Mouse (Mus musculus) splenic B cell, adult 2 months (primary cell): Measurements from ENCODE around the gene Pick1.

Experiments used
- DNase-seq: peaks from one replicate; pipeline ENCODE4 v3.0.0-alpha.2; 2011; ENCODE audit warnings: low read depth, low spot score
- H3K27me3 ChIP-seq: 2 replicates; pipeline ENCODE4 v1.6.1; 2012; ENCODE audit warnings: mild to moderate bottlenecking, low read length, moderate library complexity, mixed read lengths; ENCODE audit not compliant: control insufficient read depth, poor library complexity, insufficient read depth, severe bottlenecking
- H3K36me3 ChIP-seq: 2 replicates; pipeline ENCODE4 v1.6.1; 2012; ENCODE audit warnings: mild to moderate bottlenecking, low read length, moderate library complexity, mixed read lengths; ENCODE audit not compliant: control insufficient read depth, poor library complexity, insufficient read depth, severe bottlenecking

Gene Pick1

DNA sequence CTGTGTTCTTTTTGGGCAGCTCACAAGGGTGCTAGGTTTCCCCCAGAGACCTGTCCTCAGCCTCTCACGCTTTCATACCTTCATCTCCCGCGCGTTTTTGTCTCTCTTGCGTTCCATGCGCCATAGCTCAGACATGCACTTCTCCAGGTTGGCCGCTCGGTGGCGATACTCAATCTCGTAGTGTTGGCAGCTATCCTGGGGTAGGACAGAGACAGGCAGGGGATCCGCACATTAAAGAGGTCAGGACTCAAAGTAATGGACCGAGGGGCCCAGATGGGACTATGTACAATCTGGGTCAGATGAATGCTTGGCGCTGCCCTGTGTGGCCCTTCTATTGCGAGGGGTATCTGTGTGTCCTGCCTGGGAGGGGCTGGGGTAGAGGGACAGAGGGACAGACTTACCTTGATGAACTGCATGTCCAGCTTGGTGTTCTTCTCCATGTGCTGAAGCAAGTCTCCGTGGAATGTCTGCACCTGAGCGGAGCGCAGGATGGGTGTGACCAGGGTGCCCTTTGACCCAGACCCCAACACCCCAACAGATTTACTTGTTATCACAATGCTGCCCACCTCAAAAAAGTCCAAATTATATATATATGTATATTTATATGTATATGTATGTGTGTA, 42.3 kb downstream of the Pick1 start:
- Histone ChIP-seq H3K36me3 (no peaks in the 10 kb centered on the region), H3K27me3 (no peaks in the 10 kb centered on the region)
- peak; percentile 71 for DNase-seq

DNA sequence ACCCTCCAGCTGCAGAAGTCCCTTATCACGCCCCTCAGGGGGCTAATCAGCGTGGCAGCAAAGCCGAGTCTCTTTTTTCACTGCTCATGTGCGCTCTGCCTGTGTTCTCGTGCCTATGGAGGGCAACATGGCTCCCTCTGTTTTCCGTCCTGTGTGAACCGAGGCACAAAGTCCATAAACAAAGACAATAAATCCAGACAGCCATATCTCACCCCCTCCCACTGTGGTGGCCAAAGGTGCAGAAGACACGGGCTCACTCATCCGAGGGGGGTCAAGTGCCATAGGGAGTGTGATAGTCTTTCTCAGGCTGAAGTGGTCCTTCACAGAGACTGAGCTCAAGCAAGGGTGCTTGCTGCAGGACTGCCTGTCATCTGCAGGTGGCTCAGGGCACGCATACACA, 44.0 kb downstream of the Pick1 start:
- no peak for DNase-seq
- Histone ChIP-seq H3K27me3 (no peaks in the 10 kb centered on the region), H3K36me3 (no peaks in the 10 kb centered on the region)

DNA sequence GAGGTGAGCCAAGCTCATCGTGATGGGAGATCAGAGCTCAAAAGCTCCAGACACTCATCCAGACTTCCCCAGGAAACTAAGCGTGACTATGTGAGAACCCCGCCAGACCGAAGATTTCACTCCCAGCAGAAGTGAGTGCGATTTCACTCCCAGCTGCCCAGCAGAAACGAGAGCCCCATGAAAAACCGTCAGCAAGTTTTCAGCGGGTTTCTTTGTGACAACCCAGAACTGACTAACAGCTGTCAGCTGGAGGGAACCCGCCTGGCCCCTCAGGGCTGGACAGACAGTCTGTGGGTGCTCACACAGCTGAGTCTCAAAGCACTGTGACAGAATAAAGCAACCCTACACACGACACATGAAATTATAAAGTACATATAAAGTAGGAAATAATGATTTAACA, 48.8 kb downstream of the Pick1 start:
- Histone ChIP-seq H3K36me3 (no peaks in the 10 kb centered on the region), H3K27me3 (no peaks in the 10 kb centered on the region)
- DNase-seq = no peak

DNA sequence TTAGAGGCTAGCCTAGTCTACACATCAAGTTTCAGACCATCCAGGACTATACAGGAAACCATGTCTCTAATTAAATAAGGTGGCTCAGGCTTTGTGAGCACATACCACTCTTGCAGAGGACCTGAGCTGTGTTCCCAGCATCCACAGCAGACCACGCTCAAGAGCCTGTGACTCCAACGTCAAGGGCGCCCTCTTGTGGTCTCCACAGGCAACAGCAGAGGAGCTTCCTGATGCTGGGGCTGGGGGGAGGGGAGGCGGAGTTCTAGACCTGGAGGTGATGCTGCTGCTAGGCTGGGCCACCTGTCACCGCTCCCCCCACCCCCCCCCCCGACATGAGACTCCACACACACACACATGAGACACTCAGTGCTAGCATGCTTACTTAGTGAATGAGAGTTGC, 51.2 kb downstream of the Pick1 start:
- peak; percentile 56 for DNase-seq
- H3K36me3 ChIP-seq = no peaks in the 10 kb centered on the region
- H3K27me3 ChIP-seq = no peaks in the 10 kb centered on the region

DNA sequence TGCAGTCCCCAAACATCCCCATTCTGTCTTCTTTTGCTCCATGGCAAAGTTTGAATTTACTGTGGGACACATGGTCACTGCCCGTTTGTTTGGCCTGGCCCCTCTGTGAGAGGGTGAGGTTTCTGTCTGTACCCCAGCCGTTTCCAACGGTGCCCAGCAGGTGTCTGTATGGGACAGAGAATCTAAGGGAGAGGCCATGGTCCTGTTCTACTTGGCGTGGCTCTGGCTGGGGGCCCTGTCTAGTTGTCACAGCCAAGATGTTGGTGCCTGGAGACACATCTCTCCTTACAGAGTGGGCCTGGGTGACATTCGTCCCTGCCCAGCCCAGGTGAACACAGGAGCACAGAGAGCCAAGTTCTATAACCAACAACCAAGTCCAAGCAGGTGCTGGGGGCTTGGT, 51.9 kb downstream of the Pick1 start:
- Histone ChIP-seq H3K36me3 (no peaks in the 10 kb centered on the region), H3K27me3 (no peaks in the 10 kb centered on the region)
- DNase-seq = no peak

DNA sequence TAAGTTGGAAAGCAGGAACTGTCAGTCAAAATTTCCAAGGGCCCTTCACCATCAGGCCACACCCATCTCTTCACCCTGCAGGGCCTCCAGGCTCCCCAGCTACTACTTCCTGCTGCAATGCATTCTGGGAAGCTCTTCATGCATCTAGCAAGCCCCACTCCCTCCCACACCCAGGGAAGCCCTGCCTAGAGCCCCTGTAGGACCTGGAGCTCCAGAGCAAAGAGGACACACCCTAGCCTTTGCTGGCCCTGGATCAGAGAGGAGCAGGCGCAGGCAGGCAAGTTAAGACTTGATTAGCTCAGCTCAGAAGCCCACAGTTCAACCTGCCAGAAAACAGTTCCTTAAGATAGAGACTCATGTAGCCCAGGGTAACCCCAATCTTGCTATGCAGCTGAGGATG, 52.4 kb downstream of the Pick1 start:
- Histone ChIP-seq H3K36me3 (no peaks in the 10 kb centered on the region), H3K27me3 (no peaks in the 10 kb centered on the region)
- peak; percentile 31 for DNase-seq

DNA sequence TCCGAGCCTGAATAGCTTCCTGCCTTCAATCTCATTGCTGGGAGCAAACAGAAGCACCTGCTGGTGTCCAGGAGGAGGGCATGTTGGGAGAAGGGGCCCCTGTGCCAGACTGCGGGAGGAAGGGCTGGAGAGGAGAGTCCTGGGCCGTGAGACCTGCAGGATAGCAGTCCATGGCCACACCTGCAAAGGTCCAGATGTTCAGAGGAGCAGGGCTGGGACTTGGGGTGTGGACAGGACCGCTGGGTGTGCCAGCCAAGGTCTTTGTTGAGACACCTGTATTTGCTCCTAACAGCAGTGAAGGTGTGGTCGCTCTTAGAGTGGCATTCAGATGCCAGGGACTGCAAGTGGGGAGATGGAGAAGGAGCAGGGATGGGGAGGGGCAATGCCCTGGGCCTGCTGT, 53.5 kb downstream of the Pick1 start:
- H3K27me3 ChIP-seq = no peaks in the 10 kb centered on the region
- H3K36me3 ChIP-seq = no peaks in the 10 kb centered on the region
- DNase-seq = no peak

DNA sequence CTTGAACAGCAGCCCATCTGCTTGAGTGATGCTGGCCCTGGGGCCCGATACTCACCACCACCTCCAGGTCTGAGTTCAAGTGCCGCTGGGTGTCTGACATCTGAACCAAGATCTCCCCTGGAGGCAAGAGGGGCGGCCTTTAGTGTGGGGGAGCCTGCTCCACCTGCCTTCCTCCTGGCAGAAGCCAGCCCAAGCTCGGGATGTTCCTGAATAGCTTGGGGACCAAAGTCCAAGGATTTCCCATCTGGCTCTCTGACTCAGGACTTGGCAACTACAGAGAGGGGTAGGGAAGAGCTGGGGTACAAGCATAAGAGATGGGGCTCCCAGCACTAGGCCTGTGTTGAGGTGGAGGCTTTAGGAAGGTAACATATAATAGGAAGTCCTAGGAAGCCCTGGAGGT, 54.4 kb downstream of the Pick1 start:
- H3K27me3 ChIP-seq = no peaks in the 10 kb centered on the region
- no peak for DNase-seq
- H3K36me3 ChIP-seq = no peaks in the 10 kb centered on the region

DNA sequence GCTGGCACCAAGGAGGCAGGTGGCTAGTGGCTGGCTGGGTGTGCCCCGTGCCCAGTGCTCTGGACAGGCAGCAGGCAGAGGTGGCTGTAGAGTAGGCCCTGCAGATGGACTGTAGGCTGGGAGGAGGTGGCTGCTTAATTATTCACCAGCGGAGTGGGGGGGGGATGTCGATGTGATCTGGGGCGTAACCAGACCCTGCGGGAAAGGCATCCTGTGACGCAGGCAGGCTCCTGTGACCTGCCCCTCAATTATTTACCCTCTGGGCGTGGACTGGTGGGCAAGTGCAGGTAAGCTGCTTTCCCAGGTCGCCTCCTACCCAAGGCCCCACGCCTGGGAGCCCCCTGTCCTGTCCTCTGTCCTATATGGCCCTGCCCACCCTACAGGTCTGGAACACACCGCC, 56.4 kb downstream of the Pick1 start, which contains the start of gene Baiap2l2:
Gene Baiap2l2, minus strand, starts transcription at position 139 of the 400 bp plus-strand sequence.
- Histone ChIP-seq H3K36me3 (no peaks in the 10 kb centered on the region), H3K27me3 (no peaks in the 10 kb centered on the region)
- DNase-seq = no peak

DNA sequence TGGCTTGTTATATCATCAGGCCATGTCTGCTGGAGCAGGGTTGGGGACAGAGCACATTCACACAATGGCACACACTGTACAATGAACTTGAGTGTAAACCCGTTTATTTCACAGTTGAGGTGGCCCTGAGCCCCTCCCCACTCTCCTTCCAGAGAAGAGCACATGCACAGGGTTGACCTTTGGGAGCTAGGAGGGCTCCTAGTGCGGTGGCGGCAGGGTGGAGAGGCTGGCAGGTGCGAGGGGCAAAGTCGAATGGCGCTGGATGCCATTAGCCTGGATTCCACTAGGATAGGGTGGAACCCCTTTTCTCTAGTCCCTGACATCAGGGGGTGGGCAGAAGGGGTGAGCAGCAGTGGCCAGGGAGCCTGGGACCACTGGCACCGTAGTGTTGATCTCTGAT, 57.2 kb downstream of the Pick1 start:
- H3K36me3 ChIP-seq = no peaks in the 10 kb centered on the region
- no peak for DNase-seq
- H3K27me3 ChIP-seq = no peaks in the 10 kb centered on the region

DNA sequence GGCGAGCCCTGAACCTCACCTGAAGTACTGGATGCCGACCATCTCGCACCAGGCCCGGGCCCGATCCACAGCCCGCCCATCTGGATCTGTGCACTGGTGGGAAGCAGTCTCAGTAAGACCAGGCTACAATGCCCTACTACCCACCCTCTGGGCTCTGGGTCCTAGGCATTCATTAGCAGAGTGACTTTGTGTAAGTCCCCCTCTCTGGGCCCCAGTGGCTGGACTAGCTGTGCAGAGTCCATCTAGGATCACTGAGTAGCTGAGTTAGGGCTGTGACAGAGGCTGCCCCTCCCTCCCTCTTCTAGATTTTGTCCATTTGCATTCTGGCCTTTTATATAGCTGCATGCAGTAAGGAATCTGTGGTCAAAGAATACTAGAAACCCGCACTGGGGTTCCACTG, 58.1 kb downstream of the Pick1 start:
- no peak for DNase-seq
- no peaks in the 10 kb centered on the region for H3K36me3 ChIP-seq
- no peaks in the 10 kb centered on the region for H3K27me3 ChIP-seq

DNA sequence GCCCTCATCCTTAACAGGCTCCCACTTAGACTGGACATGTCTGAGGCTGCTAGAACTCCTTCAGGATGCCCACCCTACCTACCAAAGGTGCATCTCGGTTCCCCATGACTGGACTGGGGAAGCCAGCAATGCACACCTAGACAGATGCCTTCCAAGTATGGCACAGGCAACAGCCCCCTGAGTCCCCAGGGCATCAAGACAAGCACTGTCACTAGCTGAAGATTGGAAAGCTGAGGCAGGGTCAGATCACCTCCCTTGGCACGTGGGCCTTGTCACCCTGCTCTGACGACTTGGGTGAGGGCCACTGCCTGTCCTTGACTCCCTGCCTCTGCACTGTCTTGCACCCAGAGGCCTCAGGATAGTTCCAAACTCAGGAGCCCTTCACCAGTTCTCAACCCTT, 59.4 kb downstream of the Pick1 start:
- no peaks in the 10 kb centered on the region for H3K27me3 ChIP-seq
- no peaks in the 10 kb centered on the region for H3K36me3 ChIP-seq
- no peak for DNase-seq

DNA sequence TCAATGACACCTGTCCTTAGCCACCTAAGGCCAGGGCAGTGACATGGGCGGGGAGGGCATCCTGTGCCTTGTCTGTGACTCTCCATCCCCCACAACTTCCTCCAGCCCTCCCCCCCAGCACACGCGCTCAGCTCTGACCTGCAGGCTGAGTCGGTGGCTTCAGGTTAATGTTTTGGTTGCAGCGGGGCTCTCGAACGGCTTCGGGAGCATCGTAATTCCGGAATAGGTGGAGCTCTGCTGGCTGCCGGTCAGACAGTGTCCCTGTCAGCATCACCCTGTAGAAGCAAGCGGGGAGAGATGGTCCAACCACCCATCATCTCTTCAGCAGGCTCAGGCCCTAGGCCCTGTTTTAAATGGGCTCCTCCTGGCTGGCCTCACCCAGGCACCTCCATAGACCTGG, 60.5 kb downstream of the Pick1 start:
- Histone ChIP-seq H3K27me3 (no peaks in the 10 kb centered on the region), H3K36me3 (no peaks in the 10 kb centered on the region)
- DNase-seq = no peak

DNA sequence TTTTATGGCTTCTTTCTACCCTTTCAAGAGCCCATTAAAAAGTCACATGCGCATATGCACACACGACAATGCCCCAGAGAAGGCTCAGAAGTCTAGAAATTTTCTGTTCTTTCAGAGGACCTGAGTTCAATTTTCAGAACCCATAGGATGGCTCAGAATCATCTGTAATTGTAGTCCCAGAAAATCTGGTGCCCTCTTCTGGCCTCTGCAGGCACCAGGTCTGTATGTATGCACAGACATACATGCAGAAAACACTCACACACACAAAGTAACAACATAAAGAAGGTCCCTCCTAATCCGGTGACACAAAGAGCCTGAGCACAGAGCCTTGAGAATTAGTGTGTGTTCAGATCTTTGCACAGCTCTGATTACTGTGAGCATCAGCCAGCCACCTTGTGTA, 61.4 kb downstream of the Pick1 start:
- H3K27me3 ChIP-seq = no peaks in the 10 kb centered on the region
- DNase-seq = no peak
- no peaks in the 10 kb centered on the region for H3K36me3 ChIP-seq

DNA sequence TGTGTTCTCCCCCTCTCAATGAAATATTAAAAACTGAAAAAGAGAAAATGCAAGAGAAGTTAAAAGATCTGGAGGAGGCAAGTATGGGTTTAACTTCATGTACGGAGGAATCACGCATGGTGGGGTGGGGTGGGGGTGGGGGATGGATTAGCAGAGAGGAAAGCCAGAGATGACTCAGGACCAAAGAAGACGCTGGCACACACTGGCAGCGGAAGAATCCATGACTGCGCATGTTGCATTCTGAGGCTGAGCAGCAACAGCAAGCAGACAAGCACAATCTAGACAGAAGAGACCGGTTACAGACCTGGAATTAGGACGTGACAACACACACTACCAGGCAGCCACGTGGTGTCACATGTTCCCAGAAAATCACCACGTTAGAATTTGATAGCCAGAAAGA, 63.8 kb downstream of the Pick1 start:
- Histone ChIP-seq H3K27me3 (no peaks in the 10 kb centered on the region), H3K36me3 (no peaks in the 10 kb centered on the region)
- DNase-seq = no peak

DNA sequence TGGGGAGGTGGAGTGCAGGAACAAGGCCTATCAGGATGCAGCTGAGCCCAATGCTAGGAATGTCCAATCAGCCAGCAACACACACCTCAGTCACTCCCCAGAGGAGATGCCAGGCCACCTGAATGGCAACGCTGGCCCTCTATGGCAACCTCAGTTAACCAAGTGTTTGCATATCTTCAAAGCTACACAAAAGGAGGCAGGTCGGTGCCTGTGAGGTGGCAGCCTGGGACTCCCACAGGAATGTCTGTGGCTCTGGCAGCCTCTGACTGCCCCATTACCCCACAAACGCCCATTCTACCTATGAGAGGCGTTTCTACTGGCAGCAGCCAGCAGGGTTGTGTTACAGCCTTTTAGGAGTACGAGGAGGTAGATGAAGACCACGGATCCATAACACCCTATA, 69.6 kb downstream of the Pick1 start:
- no peak for DNase-seq
- H3K36me3 ChIP-seq = no peaks in the 10 kb centered on the region
- no peaks in the 10 kb centered on the region for H3K27me3 ChIP-seq
